Mouse (Mus musculus) myocyte (in vitro differentiated cells): ENCODE data around the gene Plscr3. TPM values are rescaled to one million over a fixed set of nuclear protein-coding genes. Genes with fewer than 3 reads are reported as not detected.
"Not testable (repeated sequence)": the region's sequence is repeated elsewhere in the genome, so short reads cannot be mapped to it uniquely, and the experiment has no call there.

Experiments
- H3K27me3 ChIP-seq: one replicate; pipeline ENCODE4 v1.6.1; 2011; ENCODE audit not compliant: control insufficient read depth, insufficient read depth, insufficient read length
- H3K36me3 ChIP-seq: one replicate; pipeline ENCODE4 v1.6.1; 2011; ENCODE audit not compliant: control insufficient read depth, insufficient read depth
- H3K4me2 ChIP-seq: one replicate; pipeline ENCODE4 v1.6.1; 2011; ENCODE audit warnings: low read depth, control low read depth
- H3K4me3 ChIP-seq: one replicate; pipeline ENCODE4 v1.5.1; 2011; ENCODE audit warnings: mild to moderate bottlenecking, control low read depth, moderate library complexity
- H3K79me2 ChIP-seq: one replicate; pipeline ENCODE4 v1.6.1; 2011; ENCODE audit not compliant: control insufficient read depth, insufficient read depth
- H3ac ChIP-seq: one replicate; pipeline ENCODE4 v1.6.1; 2011; ENCODE audit not compliant: control insufficient read depth, insufficient read length
- CEBPB ChIP-seq: IDR thresholded peaks from 2 replicates; pipeline ENCODE4 v1.6.1; 2011; ENCODE audit warnings: mild to moderate bottlenecking, moderate library complexity; ENCODE audit not compliant: poor library complexity, insufficient read depth, severe bottlenecking
- E2F4 ChIP-seq: IDR thresholded peaks from one replicate; pipeline ENCODE4 v1.6.1; 2011; ENCODE audit warnings: mild to moderate bottlenecking, control low read depth, moderate library complexity; ENCODE audit not compliant: insufficient read depth
- MAX ChIP-seq: IDR thresholded peaks from one replicate; pipeline ENCODE4 v1.6.1; 2011; ENCODE audit warnings: low read depth, mild to moderate bottlenecking, control low read depth
- MYOD1 ChIP-seq, 3 experiments: IDR thresholded peaks; one replicate each; pipeline ENCODE4 v1.6.1; 2011; ENCODE audit warnings: control low read depth in 2 of 3, low read depth in 2 of 3, mild to moderate bottlenecking in 2 of 3, moderate library complexity in 1 of 3; ENCODE audit not compliant: insufficient read length in 2 of 3, control insufficient read depth in 1 of 3
- MYOG ChIP-seq, 3 experiments: IDR thresholded peaks; one replicate each; pipeline ENCODE4 v1.6.1; 2011; ENCODE audit warnings: control low read depth in 2 of 3, low read depth in 2 of 3, mild to moderate bottlenecking in 2 of 3; ENCODE audit not compliant: insufficient read length in 2 of 3, control insufficient read depth in 1 of 3, insufficient read depth in 1 of 3
- POLR2A ChIP-seq: IDR thresholded peaks from one replicate; pipeline ENCODE4 v1.6.1; 2011; ENCODE audit warnings: low read depth, mild to moderate bottlenecking, control low read depth, moderate library complexity; ENCODE audit not compliant: insufficient read length
- POLR2AphosphoS2 ChIP-seq: IDR thresholded peaks from one replicate; pipeline ENCODE4 v1.6.1; 2011; ENCODE audit warnings: low read depth, control low read depth; ENCODE audit not compliant: insufficient read length
- REST ChIP-seq: IDR thresholded peaks from one replicate; pipeline ENCODE4 v1.6.1; 2011; ENCODE audit warnings: mild to moderate bottlenecking, control low read depth, moderate library complexity; ENCODE audit not compliant: insufficient read depth, insufficient read length
- SRF ChIP-seq: IDR thresholded peaks from one replicate; pipeline ENCODE4 v1.6.1; 2011; ENCODE audit warnings: low read depth; ENCODE audit not compliant: control insufficient read depth, insufficient read length
- TCF12 ChIP-seq: IDR thresholded peaks from one replicate; pipeline ENCODE4 v1.6.1; 2011; ENCODE audit warnings: mild to moderate bottlenecking, control low read depth; ENCODE audit not compliant: poor library complexity, insufficient read depth, severe bottlenecking
- TCF3 ChIP-seq: IDR thresholded peaks from one replicate; pipeline ENCODE4 v1.6.1; 2011; ENCODE audit warnings: low read depth, control low read depth; ENCODE audit not compliant: insufficient read length
- USF1 ChIP-seq: IDR thresholded peaks from one replicate; pipeline ENCODE4 v1.6.1; 2011; ENCODE audit warnings: low read depth, mild to moderate bottlenecking, control low read depth, moderate library complexity
- polyA plus RNA-seq: library from polyadenylated mRNA; unstranded; fragments of >200 nt; fragmentation: generic; extraction: Trizol; gene quantifications from one replicate; pipeline ENCODE4 v1.2.1, GENCODE M21; 2012; ENCODE audit warnings: missing spikeins

Plscr3 gene
- polyA plus RNA-seq, 1 experiment: 91.9 TPM

- Histone ChIP-seq H3K4me2 (no peak overlapping the region), H3K4me3 (no peak overlapping the region), H3K79me2 (no peaks in the 10 kb centered on the region), H3ac (no peak overlapping the region), H3K27me3 (peaks cover 10% of the 10 kb centered on the region), H3K36me3 (peaks cover 3% of the 10 kb centered on the region)
- TF ChIP-seq TCF12 (no peak), TCF3 (no peak), MYOD1 (IDR thresholded peaks at IDR 0.05; ENCODE audit: control insufficient read depth in 1 of 3, insufficient read length in 2 of 3, low read depth in 2 of 3) (no peak), POLR2AphosphoS2 (peak; percentile 63), USF1 (peak; percentile 80), MYOG (IDR thresholded peaks at IDR 0.05; ENCODE audit: control insufficient read depth in 1 of 3, insufficient read depth in 1 of 3, insufficient read length in 2 of 3, low read depth in 2 of 3) (no peak)
These were observed 7.8 kb downstream of the Plscr3 start for GRCm38 (mm10) chr11:69853994-69854393.

GRCm38 (mm10) chr11:69854680-69855079 is 8.5 kb downstream of the Plscr3 start:
- peaks cover 10% of the 10 kb centered on the region for H3K27me3 ChIP-seq
- H3ac ChIP-seq: no peak overlapping the region
- H3K4me2 ChIP-seq: no peak overlapping the region
- H3K36me3 ChIP-seq: no peaks in the 10 kb centered on the region
- TF ChIP-seq MYOG (IDR thresholded peaks at IDR 0.05; ENCODE audit: control insufficient read depth in 1 of 3, insufficient read depth in 1 of 3, insufficient read length in 2 of 3, low read depth in 2 of 3) (no peak), MAX (no peak), MYOD1 (IDR thresholded peaks at IDR 0.05; ENCODE audit: control insufficient read depth in 1 of 3, insufficient read length in 2 of 3, low read depth in 2 of 3) (no peak), SRF (no peak), POLR2AphosphoS2 (no peak), CEBPB (no peak), POLR2A (no peak), TCF3 (no peak), TCF12 (no peak), USF1 (no peak), E2F4 (no peak), REST (no peak)
- H3K4me3 ChIP-seq: no peak overlapping the region
- H3K79me2 ChIP-seq: no peaks in the 10 kb centered on the region

GRCm38 (mm10) chr11:69855347-69855746 is 9.2 kb downstream of the Plscr3 start:
- TF ChIP-seq SRF: no peak
- Histone ChIP-seq H3K27me3 (peaks cover 10% of the 10 kb centered on the region), H3K4me3 (no peak overlapping the region), H3ac (no peak overlapping the region), H3K36me3 (no peaks in the 10 kb centered on the region), H3K4me2 (no peak overlapping the region), H3K79me2 (no peaks in the 10 kb centered on the region)

- no peak within 1 kb of the TSS for H3K4me3 ChIP-seq
- no peaks in the 10 kb centered on the region for H3K79me2 ChIP-seq
- peaks cover 10% of the 10 kb centered on the region for H3K27me3 ChIP-seq
- no peak within 1 kb of the TSS for H3K4me2 ChIP-seq
- TF ChIP-seq CEBPB (no peak), TCF12 (no peak), MYOG (IDR thresholded peaks at IDR 0.05; ENCODE audit: control insufficient read depth in 1 of 3, insufficient read depth in 1 of 3, insufficient read length in 2 of 3, low read depth in 2 of 3) (no peak), SRF (no peak)
- H3ac ChIP-seq: no peak within 1 kb of the TSS
- H3K36me3 ChIP-seq: no peaks in the 10 kb centered on the region
These were observed 12.2 kb downstream of the Plscr3 start, which contains the start of gene Tnk1 for GRCm38 (mm10) chr11:69858113-69858998. Tnk1 (minus strand) TSS chr11:69858730.

GRCm38 (mm10) chr11:69863729-69864128 is 17.6 kb downstream of the Plscr3 start:
- not testable (repeated sequence) for H3ac ChIP-seq, H3K79me2 ChIP-seq, H3K4me2 ChIP-seq, H3K36me3 ChIP-seq, H3K4me3 ChIP-seq
- peaks cover 19% of the 10 kb centered on the region for H3K27me3 ChIP-seq
